Mouse (Mus musculus) kidney, adult 2 months (tissue): ENCODE results near the gene Maml2. TPM values are rescaled to one million over a fixed set of nuclear protein-coding genes. Genes with fewer than 3 reads are reported as not detected.

Source experiments
- DNase-seq: peaks from one replicate; pipeline ENCODE4 v3.0.0; 2021
- H3K27ac ChIP-seq: fragments of 200-500 bp; 2 replicates; pipeline ENCODE4 v1.5.1; 2012; ENCODE audit warnings: low read depth, low read length, control low read depth, inconsistent platforms; ENCODE audit not compliant: insufficient read depth
- H3K27me3 ChIP-seq: fragments of 200-500 bp; replicated peaks from 2 replicates; pipeline ENCODE4 v1.6.1; 2012; ENCODE audit warnings: mild to moderate bottlenecking, moderate library complexity, low read length, inconsistent platforms; ENCODE audit not compliant: control insufficient read depth, insufficient read depth
- H3K36me3 ChIP-seq: fragments of 200-500 bp; 2 replicates; pipeline ENCODE4 v1.6.1; 2012; ENCODE audit warnings: mild to moderate bottlenecking, moderate library complexity, low read length, inconsistent platforms; ENCODE audit not compliant: control insufficient read depth, insufficient read depth
- H3K4me1 ChIP-seq: fragments of 200-500 bp; 2 replicates; pipeline ENCODE4 v1.6.1; 2011; ENCODE audit warnings: low read length; ENCODE audit not compliant: control insufficient read depth, insufficient read depth
- H3K4me3 ChIP-seq: fragments of 200-500 bp; 2 replicates; pipeline ENCODE4 v1.5.1; 2011; ENCODE audit warnings: mild to moderate bottlenecking, low read depth, low read length, control low read depth; ENCODE audit not compliant: insufficient read depth
- CTCF ChIP-seq: fragments of 200-500 bp; conservative IDR thresholded peaks from 2 replicates; pipeline ENCODE4 v1.5.1; 2011; ENCODE audit warnings: low read depth, mild to moderate bottlenecking, control low read depth, low read length, moderate library complexity, mixed read lengths; ENCODE audit not compliant: insufficient read depth, insufficient read length
- POLR2A ChIP-seq: fragments of 200-500 bp; IDR thresholded peaks from one replicate; pipeline ENCODE4 v1.6.1; 2011; ENCODE audit warnings: low read depth, low read length, control low read depth
- WGBS: fragments of 180-500 bp; shearing (Covaris S2); methylation state at CpG from one replicate; pipeline ENCODE4 v1.1.7; 2018; 5-methylcytosine and 5-hydroxymethylcytosine counted together
- polyA plus RNA-seq: library from polyadenylated mRNA; depleted of rRNA; stranded (reverse); fragments of >200 nt; gene quantifications from 2 replicates; pipeline ENCODE4 v1.2.3, GENCODE M21; 2012

Gene Maml2
- polyA plus RNA-seq, 1 experiment = 4.8 TPM

GRCm38 (mm10) chr9:13287482-13287881 is 10.3 kb upstream of the Maml2 start:
- Histone ChIP-seq H3K4me1 (no peaks in the 10 kb centered on the region), H3K27me3 (no peaks in the 10 kb centered on the region), H3K27ac (no peak overlapping the region), H3K36me3 (no peaks in the 10 kb centered on the region; the same call in 1 of the 2 replicates), H3K4me3 (no peak overlapping the region)
- WGBS = 65% methylated on average over 2 of the region's 2 CpGs
- TF ChIP-seq CTCF (no peak), POLR2A (no peak)
- DNase-seq = no peak

DNA sequence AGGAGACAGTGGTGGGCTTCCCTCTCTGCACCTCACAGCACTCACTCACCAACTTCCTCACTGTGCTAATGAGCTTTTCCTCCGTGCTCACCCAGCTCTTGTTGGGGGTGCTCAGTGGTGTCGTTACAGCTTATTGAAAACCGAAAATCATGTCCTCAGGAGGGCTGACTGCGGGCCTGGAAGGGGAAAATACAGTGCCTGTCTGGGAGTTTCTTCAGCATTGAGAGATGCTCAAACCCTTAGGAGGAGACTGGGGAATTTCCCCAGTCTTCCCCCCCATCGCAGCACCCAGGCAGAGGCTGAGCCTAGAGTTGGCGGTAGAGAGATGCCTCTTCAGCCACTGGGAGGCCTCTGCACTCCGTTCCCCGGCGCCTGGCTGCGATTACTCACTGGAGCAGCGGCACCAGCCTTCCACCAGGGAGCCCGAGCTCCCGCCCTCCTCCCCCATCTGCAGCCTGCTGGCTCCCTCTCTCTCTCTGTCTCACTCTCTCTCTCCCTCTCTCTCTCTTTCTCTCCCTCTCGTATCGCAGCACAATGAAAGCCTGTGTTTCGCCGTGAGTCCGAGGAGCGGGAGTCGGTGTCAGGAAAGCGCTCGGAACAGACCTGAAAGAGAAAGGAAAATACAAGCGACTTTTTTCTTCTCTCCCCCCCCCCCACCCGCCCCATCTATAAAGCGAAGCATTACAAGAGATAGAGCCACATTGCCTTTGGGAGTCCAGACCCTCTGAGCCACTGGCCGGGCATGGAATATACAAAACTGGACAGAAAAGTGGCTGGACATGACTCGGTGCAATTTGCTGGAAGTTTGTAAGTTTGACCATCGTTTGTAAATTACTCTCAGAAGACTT is 1.3 kb upstream of the Maml2 start:
- Histone ChIP-seq H3K4me3 (peak overlapping the region; percentile 87), H3K36me3 (no peaks in the 10 kb centered on the region), H3K4me1 (peaks cover 11% of the 10 kb centered on the region), H3K27ac (peak overlapping the region; percentile 77), H3K27me3 (no peaks in the 10 kb centered on the region)
- WGBS = under 1% methylated on average over 28 of the region's 28 CpGs
- DNase-seq = peak; percentile 92
- peak; percentile 66 for TF ChIP-seq CTCF
- TF ChIP-seq POLR2A = no peak

DNA sequence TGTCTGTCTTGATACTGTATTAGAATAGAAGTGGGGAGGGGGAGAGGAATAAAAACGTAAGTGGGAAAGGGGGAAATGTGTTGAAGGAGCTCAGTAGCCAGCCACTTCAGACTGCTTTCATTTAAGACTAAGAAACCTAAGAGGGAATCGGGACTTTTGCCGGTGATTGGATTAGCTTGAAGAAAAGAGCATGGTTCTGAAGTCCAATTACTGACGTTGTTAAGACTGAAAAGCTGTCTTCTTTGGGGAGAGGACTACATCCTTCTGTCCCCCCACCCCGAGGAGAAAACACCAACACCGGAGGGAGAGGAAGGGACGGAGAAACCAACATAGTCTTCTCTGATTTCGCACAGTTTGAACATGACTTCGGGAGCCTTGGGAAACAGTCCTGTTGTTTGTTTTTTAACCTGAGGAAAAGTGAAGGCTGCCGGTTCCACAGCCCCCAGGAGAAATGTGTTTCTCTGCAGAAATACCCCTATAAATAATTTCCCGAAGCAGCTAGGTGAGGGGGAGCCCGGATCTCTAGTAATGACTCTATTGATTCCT is 562 bp upstream of the Maml2 start:
- no peak for TF ChIP-seq CTCF
- no peak for TF ChIP-seq POLR2A
- H3K4me3 ChIP-seq = peak overlapping the region; percentile 87
- under 1% methylated on average over 12 of the region's 12 CpGs for WGBS

DNA sequence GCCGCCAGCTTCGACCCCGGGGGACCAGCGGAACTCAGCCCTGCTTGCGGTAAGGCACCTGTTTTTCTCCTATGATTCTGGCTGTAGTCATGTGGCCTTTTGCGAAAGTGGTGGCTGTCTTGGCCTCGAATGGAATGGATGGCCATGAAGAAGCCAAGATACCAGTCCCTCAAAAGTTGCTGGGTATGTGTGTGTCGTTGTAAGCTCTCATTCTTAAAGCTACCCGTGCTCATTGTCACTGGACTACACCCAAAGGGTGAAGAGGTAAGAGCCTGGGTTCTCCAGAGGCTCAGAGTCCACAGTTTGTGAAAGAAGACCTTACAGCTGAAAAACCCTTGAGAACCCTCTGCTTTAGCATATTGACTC is 739 bp downstream of the Maml2 start:
- H3K4me1 ChIP-seq = peaks cover 16% of the 10 kb centered on the region

More for the DNA sequence above, 562 bp upstream of the Maml2 start:
- Histone ChIP-seq H3K36me3 (no peaks in the 10 kb centered on the region), H3K27me3 (no peaks in the 10 kb centered on the region), H3K27ac (peak overlapping the region; percentile 77), H3K4me1 (peaks cover 16% of the 10 kb centered on the region)
- peak; percentile 37 for DNase-seq

DNA sequence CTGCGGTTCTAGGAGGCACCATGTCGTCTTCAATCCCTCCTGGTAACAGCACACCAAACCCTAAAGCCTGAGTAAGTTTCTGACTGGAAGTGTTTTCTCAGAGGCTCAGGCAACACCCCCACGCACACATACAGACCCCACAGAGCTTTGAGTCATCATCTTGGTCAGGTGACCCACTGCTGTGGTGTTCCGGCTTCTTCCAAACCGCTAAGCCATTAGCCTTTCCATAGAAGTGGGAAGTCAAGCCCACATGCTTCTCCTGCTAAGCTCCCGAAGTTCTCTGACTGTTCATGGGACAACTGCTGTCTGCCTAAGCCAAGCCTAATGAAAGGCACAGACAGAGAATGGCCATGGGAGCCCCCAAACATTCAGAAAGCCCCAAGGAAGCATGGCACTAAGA is 1.4 kb downstream of the Maml2 start:
- H3K27me3 ChIP-seq = no peaks in the 10 kb centered on the region
- TF ChIP-seq CTCF = no peak
- no peak for TF ChIP-seq POLR2A
- H3K36me3 ChIP-seq = no peaks in the 10 kb centered on the region
- WGBS = 68% methylated on average over 6 of the region's 6 CpGs
- H3K27ac ChIP-seq = peak overlapping the region; percentile 32; the same call in 1 of the 2 replicates
- H3K4me3 ChIP-seq = peak overlapping the region; percentile 5; the same call in 1 of the 2 replicates
- no peak for DNase-seq
- peaks cover 21% of the 10 kb centered on the region for H3K4me1 ChIP-seq

More for the DNA sequence above, 739 bp downstream of the Maml2 start:
- DNase-seq = no peak
- TF ChIP-seq POLR2A (no peak), CTCF (no peak)
- peak overlapping the region; percentile 87 for H3K4me3 ChIP-seq
- 28% methylated on average over 9 of the region's 9 CpGs for WGBS
- peak overlapping the region; percentile 7; the same call in 1 of the 2 replicates for H3K27ac ChIP-seq
- H3K36me3 ChIP-seq = no peaks in the 10 kb centered on the region
- H3K27me3 ChIP-seq = no peaks in the 10 kb centered on the region

DNA sequence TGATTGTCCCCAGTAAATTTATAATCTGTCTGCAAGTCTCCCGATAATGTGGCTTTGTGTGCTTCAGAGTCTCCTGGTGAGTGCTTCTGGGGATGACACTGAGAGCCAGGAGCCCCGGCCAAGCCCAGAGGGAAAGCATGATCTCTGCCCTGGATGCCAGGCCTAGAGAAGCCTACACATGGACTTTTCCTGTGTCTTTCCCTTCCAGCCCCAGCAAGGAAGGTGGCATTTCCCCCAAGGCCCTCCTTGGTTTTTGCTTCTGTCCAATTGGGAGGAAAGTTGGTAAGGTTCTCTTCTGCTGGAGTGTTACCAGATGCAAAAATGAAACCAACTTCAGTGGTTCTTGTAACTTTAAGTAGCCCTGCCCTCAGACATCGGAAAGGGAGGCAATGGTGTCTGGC is 2.3 kb downstream of the Maml2 start:
- Histone ChIP-seq H3K4me1 (peaks cover 21% of the 10 kb centered on the region), H3K36me3 (no peaks in the 10 kb centered on the region), H3K27me3 (no peaks in the 10 kb centered on the region), H3K4me3 (peak overlapping the region; percentile 32), H3K27ac (peak overlapping the region; percentile 79)
- peak; percentile 44 for DNase-seq
- TF ChIP-seq POLR2A (no peak), CTCF (no peak)
- WGBS = 39% methylated on average over 3 of the region's 3 CpGs
